Mouse (Mus musculus) embryonic facial prominence, embryonic 12.5 days (tissue): Measurements from ENCODE around the gene Imp4. TPM values are rescaled to one million over a fixed set of nuclear protein-coding genes. Genes with fewer than 3 reads are reported as not detected.

Source experiments
- ATAC-seq: fragments of 200-750 bp; cut with Nextera tagmentation; 2 replicates; pipeline ENCODE4 v1.8.0; 2017; ENCODE audit not compliant: insufficient number of reproducible peaks, insufficient read depth, low FRiP score, low TSS enrichment
- H3K27ac ChIP-seq: fragments of 300-500 bp; sonication (generic); 2 replicates; pipeline ENCODE4 v1.5.1; 2016; ENCODE audit warnings: mild to moderate bottlenecking
- H3K27me3 ChIP-seq: fragments of 300-500 bp; sonication (generic); 2 replicates; pipeline ENCODE4 v1.6.1; 2016; ENCODE audit warnings: mild to moderate bottlenecking, moderate library complexity
- H3K36me3 ChIP-seq: fragments of 300-500 bp; sonication (generic); 2 replicates; pipeline ENCODE4 v1.6.1; 2016; ENCODE audit warnings: mild to moderate bottlenecking
- H3K4me1 ChIP-seq: fragments of 300-500 bp; sonication (generic); 2 replicates; pipeline ENCODE4 v1.6.1; 2016
- H3K4me2 ChIP-seq: fragments of 300-500 bp; sonication (generic); replicated peaks from 2 replicates; pipeline ENCODE4 v1.6.1; 2016; ENCODE audit warnings: mild to moderate bottlenecking, moderate library complexity
- H3K4me3 ChIP-seq: fragments of 300-500 bp; sonication (generic); 2 replicates; pipeline ENCODE4 v1.5.1; 2016; ENCODE audit warnings: mild to moderate bottlenecking
- H3K9ac ChIP-seq: fragments of 300-500 bp; sonication (generic); 2 replicates; pipeline ENCODE4 v1.6.1; 2016; ENCODE audit warnings: mild to moderate bottlenecking, moderate library complexity
- H3K9me3 ChIP-seq: fragments of 300-500 bp; sonication (generic); 2 replicates; pipeline ENCODE4 v1.6.1; 2016; ENCODE audit warnings: mild to moderate bottlenecking, moderate library complexity
- WGBS: fragments of 180-500 bp; shearing (Covaris S2); methylation state at CpG from one replicate; pipeline ENCODE4 v1.1.7; 2016; 5-methylcytosine and 5-hydroxymethylcytosine counted together
- polyA plus RNA-seq: library from polyadenylated mRNA; unstranded; fragments of >200 nt; fragmentation: Nextera tagmentation; extraction: Ambion mirVana; gene quantifications from 2 replicates; pipeline ENCODE4 v1.2.1, GENCODE M21; 2016

Imp4 gene
- 88.4 and 90.3 TPM in 2 replicates for polyA plus RNA-seq

DNA sequence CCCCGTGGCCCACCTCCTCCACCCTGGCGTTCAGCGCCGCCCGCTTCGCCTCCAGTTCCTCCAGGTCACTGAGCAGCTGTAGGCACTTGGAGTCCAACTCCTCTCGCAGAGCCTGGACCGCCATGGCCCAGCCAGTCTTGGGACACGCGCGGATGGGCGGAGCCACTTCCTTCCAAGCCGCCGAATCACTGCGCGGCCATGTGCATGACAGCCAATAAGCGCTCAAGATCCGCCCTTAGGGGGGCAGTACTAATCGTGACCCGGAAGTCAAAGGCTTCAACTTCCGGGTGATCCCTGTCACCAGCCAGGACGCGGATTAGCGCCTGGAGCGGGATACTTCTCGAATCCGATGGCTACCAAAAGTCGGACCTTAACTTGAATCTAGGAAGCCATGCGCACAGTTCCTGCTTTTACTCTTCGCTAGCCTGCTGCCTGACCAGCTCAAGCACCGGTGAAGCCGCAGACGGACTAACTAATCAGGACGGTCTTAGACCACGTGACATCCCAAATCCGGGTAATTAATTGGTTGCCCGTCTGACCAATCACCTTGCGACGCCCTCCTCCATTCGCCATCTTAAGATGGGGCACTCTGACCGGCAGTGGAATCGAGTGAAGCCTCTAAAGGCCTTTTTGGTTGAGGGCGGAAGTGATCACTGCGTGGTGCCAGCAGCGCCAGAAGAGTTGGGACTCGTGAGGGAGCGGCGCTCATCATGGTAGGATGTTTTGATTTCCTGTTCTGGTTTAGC is at the start of gene Imp4, which contains the start of gene Ccdc115:
Imp4 (plus strand) TSS at position 637 of the 746 bp plus-strand sequence.
Ccdc115 (minus strand) TSS at position 458 of the 746 bp plus-strand sequence.
- Histone ChIP-seq H3K4me3 (peak within 1 kb of the TSS; percentile 68), H3K4me1 (peaks cover 11% of the 10 kb centered on the region; the same call in 1 of the 2 replicates), H3K9ac (peak within 1 kb of the TSS; percentile 66), H3K9me3 (no peaks in the 10 kb centered on the region), H3K4me2 (peak within 1 kb of the TSS; percentile 70), H3K27me3 (no peaks in the 10 kb centered on the region), H3K36me3 (peaks cover 25% of the 10 kb centered on the region), H3K27ac (peak within 1 kb of the TSS; percentile 32; the same call in 1 of the 2 replicates)
- WGBS = under 1% methylated on average over 48 of the region's 48 CpGs
- ATAC-seq = peak; percentile 95

DNA sequence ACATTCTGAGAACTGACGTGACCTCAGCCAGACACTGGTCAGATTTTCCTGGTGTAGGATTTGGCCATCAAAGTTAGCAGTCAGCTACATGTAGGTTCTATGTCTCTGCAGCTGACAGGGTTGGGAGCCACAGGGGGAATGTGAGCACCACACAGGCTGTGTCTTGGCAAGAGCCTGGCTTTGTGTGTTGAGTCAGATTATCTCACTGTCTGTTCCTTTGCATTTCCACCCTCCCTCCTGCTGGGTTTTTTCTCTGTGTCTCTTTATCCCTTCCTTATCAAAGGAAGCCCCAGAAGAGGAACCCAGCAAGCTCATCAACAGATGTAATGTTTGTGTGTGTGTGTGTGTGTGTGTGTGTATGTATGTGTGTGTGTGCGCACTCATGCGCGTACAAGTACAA is 43.3 kb upstream of the Imp4 start:
- H3K4me2 ChIP-seq = no peak overlapping the region
- H3K27ac ChIP-seq = no peak overlapping the region
- no peak for ATAC-seq
- H3K9ac ChIP-seq = no peak overlapping the region
- no peak overlapping the region for H3K4me3 ChIP-seq
- H3K27me3 ChIP-seq = no peaks in the 10 kb centered on the region
- H3K36me3 ChIP-seq = no peaks in the 10 kb centered on the region
- H3K9me3 ChIP-seq = no peaks in the 10 kb centered on the region
- H3K4me1 ChIP-seq = no peaks in the 10 kb centered on the region
- WGBS = 92% methylated on average over 4 of the region's 4 CpGs

- Histone ChIP-seq H3K36me3 (no peaks in the 10 kb centered on the region), H3K27ac (no peak overlapping the region), H3K4me1 (no peaks in the 10 kb centered on the region), H3K9ac (no peak overlapping the region), H3K4me2 (no peak overlapping the region), H3K4me3 (no peak overlapping the region), H3K27me3 (no peaks in the 10 kb centered on the region), H3K9me3 (no peaks in the 10 kb centered on the region)
- 40% methylated on average over 11 of the region's 11 CpGs for WGBS
- no peak for ATAC-seq
Measured at GRCm38 (mm10) chr1:34399182-34399953, 40.3 kb upstream of the Imp4 start.

- ATAC-seq = no peak
- no peak overlapping the region for H3K9ac ChIP-seq
- H3K4me2 ChIP-seq = no peak overlapping the region
- H3K27me3 ChIP-seq = no peaks in the 10 kb centered on the region
- peaks cover 21% of the 10 kb centered on the region for H3K36me3 ChIP-seq
- no peaks in the 10 kb centered on the region for H3K4me1 ChIP-seq
- H3K4me3 ChIP-seq = no peak overlapping the region
- 87% methylated on average over 2 of the region's 2 CpGs for WGBS
- peaks cover 36% of the 10 kb centered on the region for H3K9me3 ChIP-seq
- H3K27ac ChIP-seq = no peak overlapping the region
Measured at GRCm38 (mm10) chr1:34428466-34428865, 11.2 kb upstream of the Imp4 start.

DNA sequence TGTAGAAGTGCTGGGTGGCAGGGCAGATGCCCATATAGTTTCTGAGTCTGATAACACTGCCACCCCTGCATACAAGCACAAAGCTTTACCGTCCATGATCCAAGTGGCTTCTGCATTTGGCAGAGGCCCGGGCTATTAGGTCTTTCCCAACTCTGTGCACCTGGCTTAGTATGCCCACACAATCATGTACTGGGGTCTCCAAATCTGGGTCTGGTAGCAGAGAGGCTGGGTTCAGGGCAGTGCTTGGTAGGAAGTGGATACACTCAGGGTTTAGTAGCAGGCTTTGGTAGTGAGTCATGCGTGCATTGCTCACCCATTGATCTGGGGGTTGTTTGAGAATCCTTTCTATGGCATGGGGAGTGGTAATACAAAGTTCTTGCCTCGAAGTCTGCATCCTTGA is 10.4 kb upstream of the Imp4 start:
- no peak overlapping the region for H3K4me2 ChIP-seq
- H3K4me1 ChIP-seq = no peaks in the 10 kb centered on the region
- H3K9ac ChIP-seq = no peak overlapping the region
- WGBS = 93% methylated on average over 4 of the region's 4 CpGs
- no peaks in the 10 kb centered on the region for H3K27me3 ChIP-seq
- H3K9me3 ChIP-seq = peaks cover 36% of the 10 kb centered on the region
- no peak overlapping the region for H3K27ac ChIP-seq
- peaks cover 21% of the 10 kb centered on the region for H3K36me3 ChIP-seq
- ATAC-seq = no peak
- no peak overlapping the region for H3K4me3 ChIP-seq

GRCm38 (mm10) chr1:34430981-34431380 is 8.7 kb upstream of the Imp4 start:
- ATAC-seq = no peak
- no peaks in the 10 kb centered on the region for H3K27me3 ChIP-seq
- whole genome bisulfite sequencing = 97% methylated on average over 3 of the region's 3 CpGs
- no peak overlapping the region for H3K4me3 ChIP-seq
- no peak overlapping the region for H3K9ac ChIP-seq
- no peak overlapping the region for H3K4me2 ChIP-seq
- H3K36me3 ChIP-seq = peaks cover 21% of the 10 kb centered on the region
- no peak overlapping the region for H3K27ac ChIP-seq
- H3K9me3 ChIP-seq = peaks cover 36% of the 10 kb centered on the region
- no peaks in the 10 kb centered on the region for H3K4me1 ChIP-seq

DNA sequence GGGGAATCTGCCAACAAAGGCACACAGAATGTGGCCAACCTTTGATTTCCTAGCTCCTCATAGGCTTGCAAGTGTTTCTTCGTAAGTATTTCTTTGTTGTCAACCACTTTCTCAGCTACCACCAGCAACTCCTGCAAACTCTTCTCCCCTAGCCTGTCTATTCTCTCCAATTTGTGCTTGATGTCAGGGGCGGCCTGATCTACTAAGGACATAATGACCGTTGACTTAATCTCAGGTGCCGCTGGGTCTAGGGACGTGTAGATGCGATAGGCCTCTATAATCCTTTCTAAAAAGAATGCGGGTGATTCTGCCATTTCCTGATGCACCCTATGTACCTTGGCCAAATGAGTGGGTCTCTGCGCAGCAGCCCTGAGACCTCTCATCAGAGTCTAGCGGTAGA is 8.2 kb upstream of the Imp4 start:
- ATAC-seq = no peak
- H3K36me3 ChIP-seq = peaks cover 21% of the 10 kb centered on the region
- no peak overlapping the region for H3K9ac ChIP-seq
- H3K27me3 ChIP-seq = no peaks in the 10 kb centered on the region
- 98% methylated on average over 9 of the region's 9 CpGs for WGBS
- H3K4me1 ChIP-seq = no peaks in the 10 kb centered on the region
- H3K9me3 ChIP-seq = peaks cover 36% of the 10 kb centered on the region
- H3K4me2 ChIP-seq = no peak overlapping the region
- no peak overlapping the region for H3K4me3 ChIP-seq
- no peak overlapping the region for H3K27ac ChIP-seq

GRCm38 (mm10) chr1:34432411-34432775 is 7.3 kb upstream of the Imp4 start:
- peak overlapping the region; percentile 43 for H3K4me3 ChIP-seq
- H3K4me1 ChIP-seq = no peaks in the 10 kb centered on the region
- H3K27me3 ChIP-seq = no peaks in the 10 kb centered on the region
- H3K4me2 ChIP-seq = peak overlapping the region; percentile 61
- WGBS = 44% methylated on average over 13 of the region's 13 CpGs
- no peak overlapping the region for H3K27ac ChIP-seq
- peaks cover 36% of the 10 kb centered on the region for H3K9me3 ChIP-seq
- peaks cover 26% of the 10 kb centered on the region for H3K36me3 ChIP-seq
- peak overlapping the region; percentile 51 for H3K9ac ChIP-seq
- no peak for ATAC-seq

DNA sequence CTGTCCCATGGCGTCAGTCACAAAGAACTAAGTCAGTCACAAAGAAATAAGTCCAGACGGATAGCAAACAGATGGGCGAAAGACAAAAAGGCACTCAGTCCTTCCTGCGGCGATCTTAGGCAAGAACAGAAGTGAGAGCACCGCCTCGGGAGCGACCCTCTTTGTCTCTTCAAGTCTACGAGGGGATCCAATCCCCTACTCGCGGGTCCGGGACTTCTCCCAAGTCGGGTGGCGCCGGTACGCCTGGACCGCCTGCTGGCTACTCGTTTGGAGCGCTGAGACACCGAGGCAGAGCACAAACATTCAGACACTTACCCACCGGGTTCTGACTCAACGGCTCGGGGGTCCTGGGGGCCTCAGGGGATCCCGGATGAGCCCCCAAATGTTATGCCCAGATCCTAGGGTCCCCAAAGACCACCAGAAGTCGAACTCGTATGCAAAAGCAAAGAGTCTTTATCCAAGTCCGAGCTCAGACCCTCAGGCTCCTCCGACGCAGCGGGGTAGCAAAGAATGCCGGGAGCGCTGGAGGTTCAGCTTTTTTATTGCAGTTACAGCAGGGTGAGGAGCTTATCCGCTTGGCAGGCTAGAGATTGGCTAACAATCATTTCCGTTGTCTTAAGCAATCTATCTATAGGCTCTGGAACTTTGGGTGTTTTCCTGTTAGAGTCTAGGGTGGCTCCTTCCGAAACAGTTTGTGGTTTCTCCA is 6.7 kb upstream of the Imp4 start:
- peak overlapping the region; percentile 61 for H3K4me2 ChIP-seq
- peaks cover 29% of the 10 kb centered on the region for H3K36me3 ChIP-seq
- peak overlapping the region; percentile 51 for H3K9ac ChIP-seq
- H3K9me3 ChIP-seq = peaks cover 34% of the 10 kb centered on the region
- no peaks in the 10 kb centered on the region for H3K27me3 ChIP-seq
- peak overlapping the region; percentile 61 for H3K27ac ChIP-seq
- WGBS = 6% methylated on average over 35 of the region's 35 CpGs
- ATAC-seq = no peak
- H3K4me3 ChIP-seq = peak overlapping the region; percentile 43
- no peaks in the 10 kb centered on the region for H3K4me1 ChIP-seq

- Histone ChIP-seq H3K27me3 (no peaks in the 10 kb centered on the region), H3K4me3 (peak overlapping the region; percentile 56), H3K4me2 (peak overlapping the region; percentile 61), H3K9ac (peak overlapping the region; percentile 27; the same call in 1 of the 2 replicates), H3K36me3 (peaks cover 29% of the 10 kb centered on the region), H3K9me3 (peaks cover 32% of the 10 kb centered on the region), H3K27ac (peak overlapping the region; percentile 54; the same call in 1 of the 2 replicates), H3K4me1 (0 out of 2 replicates have a peak, but pooled peaks cover 4% of the 10 kb centered on the region)
- WGBS = 8% methylated on average over 19 of the region's 19 CpGs
- no peak for ATAC-seq
Measured at GRCm38 (mm10) chr1:34433891-34434521, 5.6 kb upstream of the Imp4 start.

GRCm38 (mm10) chr1:34434660-34435160 is 4.9 kb upstream of the Imp4 start:
- H3K4me1 ChIP-seq = 0 out of 2 replicates have a peak, but pooled peaks cover 4% of the 10 kb centered on the region
- WGBS = 1% methylated on average over 30 of the region's 30 CpGs
- peaks cover 28% of the 10 kb centered on the region for H3K36me3 ChIP-seq
- peak overlapping the region; percentile 60 for H3K9ac ChIP-seq
- H3K4me3 ChIP-seq = peak overlapping the region; percentile 56
- H3K4me2 ChIP-seq = peak overlapping the region; percentile 61
- H3K27ac ChIP-seq = peak overlapping the region; percentile 81
- no peaks in the 10 kb centered on the region for H3K27me3 ChIP-seq
- ATAC-seq = no peak
- peaks cover 26% of the 10 kb centered on the region for H3K9me3 ChIP-seq
